8 mouse cellular contexts compared by ENCODE assay signal in the genomic region with DNA sequence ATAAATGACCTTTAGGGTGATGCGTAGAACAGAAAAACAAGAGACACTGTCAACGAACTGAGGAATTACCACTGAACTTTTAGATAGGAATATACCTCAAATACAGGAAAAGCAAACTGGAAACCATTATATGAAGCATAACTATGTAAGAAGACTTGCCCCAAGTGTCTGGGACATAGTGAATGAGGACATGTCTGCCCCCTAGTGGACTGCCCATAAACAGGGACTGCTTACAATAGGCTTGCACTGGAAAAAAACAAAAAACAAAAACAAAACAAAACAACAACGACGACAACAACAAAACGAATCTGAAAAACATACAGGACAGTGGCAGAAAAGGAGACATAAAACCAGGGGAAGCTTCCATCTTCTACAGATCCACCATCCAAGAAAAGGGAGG.
DNase-seq lines count a peak whose midpoint lies in the region; ATAC-seq and TF ChIP-seq lines count a peak whose summit lies in the region.

No protein-coding gene starts in this region.

- no peak overlapping the region for H3K27ac ChIP-seq in intestine, postnatal 0 days (ENCODE audit: low read depth, low read length)
- no peak overlapping the region for H3K27ac ChIP-seq in intestine, embryonic 16.5 days (ENCODE audit: low read length)
- no peak overlapping the region for H3K27ac ChIP-seq in liver, postnatal 0 days (ENCODE audit: low read depth)

- peak; percentile 13 for DNase-seq in CD4-positive helper T cell, adult 2 months (ENCODE audit: low read depth, low spot score)
- peak; percentile 4 for DNase-seq in G1E (ENCODE audit: low spot score)
- peak; percentile 37 to 72 for DNase-seq in cerebellum, postnatal 25 days
- DNase-seq in liver, postnatal 0 days, result peak; percentile 47
- no peak for DNase-seq in ovary, postnatal 14 days (ENCODE audit: low spot score)
- DNase-seq in urinary bladder, adult 18-20 months (ENCODE audit: low spot score in 2 of 2), result no peak

- H3K4me1 ChIP-seq in intestine, postnatal 0 days (replicated peaks; ENCODE audit: control insufficient read depth, insufficient read depth, low read length), result peaks cover 14% of the 10 kb centered on the region
- H3K4me1 ChIP-seq in intestine, embryonic 16.5 days (ENCODE audit: control insufficient read depth, insufficient read depth, low read length), result peaks cover 33% of the 10 kb centered on the region
- H3K4me1 ChIP-seq in G1E (ENCODE audit: insufficient read depth, low read depth, low read length), result no peaks in the 10 kb centered on the region; the same call in none of the 2 replicates
- peaks cover 20% of the 10 kb centered on the region for H3K4me1 ChIP-seq in liver, postnatal 0 days (ENCODE audit: insufficient read depth)

- 77% methylated on average over 5 of the region's 5 CpGs for WGBS in intestine, postnatal 0 days
- WGBS in intestine, embryonic 16.5 days, result 82% methylated on average over 5 of the region's 5 CpGs
- 78% methylated on average over 5 of the region's 5 CpGs for WGBS in liver, postnatal 0 days (ENCODE audit: insufficient replicate concordance)

- no peak for TF ChIP-seq EP300 in liver, postnatal 0 days (IDR thresholded peaks at IDR 0.05; ENCODE audit: low read depth)

- H3K36me3 ChIP-seq in intestine, postnatal 0 days (ENCODE audit: control insufficient read depth, insufficient read depth), result no peaks in the 10 kb centered on the region
- no peaks in the 10 kb centered on the region for H3K36me3 ChIP-seq in intestine, embryonic 16.5 days (ENCODE audit: control insufficient read depth, insufficient read depth, low read length)
- no peaks in the 10 kb centered on the region for H3K36me3 ChIP-seq in G1E (replicated peaks)
- H3K36me3 ChIP-seq in liver, postnatal 0 days (replicated peaks; ENCODE audit: insufficient read depth, low read length), result no peaks in the 10 kb centered on the region

- H3K9ac ChIP-seq in intestine, postnatal 0 days (ENCODE audit: low read depth, low read length), result no peak overlapping the region
- H3K9ac ChIP-seq in intestine, embryonic 16.5 days (ENCODE audit: low read depth, low read length), result no peak overlapping the region
- no peak overlapping the region for H3K9ac ChIP-seq in liver, postnatal 0 days (replicated peaks)

- H3K4me3 ChIP-seq in intestine, postnatal 0 days (ENCODE audit: low read depth, low read length), result no peak overlapping the region
- H3K4me3 ChIP-seq in intestine, embryonic 16.5 days (ENCODE audit: low read length), result no peak overlapping the region
- H3K4me3 ChIP-seq in G1E (ENCODE audit: low read depth, low read length), result no peak overlapping the region
- H3K4me3 ChIP-seq in liver, postnatal 0 days (ENCODE audit: low read depth, low read length), result no peak overlapping the region

- H3K4me2 ChIP-seq in intestine, postnatal 0 days (replicated peaks; ENCODE audit: low read depth), result no peak overlapping the region
- no peak overlapping the region for H3K4me2 ChIP-seq in intestine, embryonic 16.5 days (ENCODE audit: low read depth, low read length)
- no peak overlapping the region for H3K4me2 ChIP-seq in liver, postnatal 0 days (ENCODE audit: low read depth, low read length)

- 0 out of 2 replicates have a peak, but pooled peaks have one; percentile 27 for ATAC-seq in intestine, postnatal 0 days
- ATAC-seq in intestine, embryonic 16.5 days, result no peak
- no peak for ATAC-seq in G1E (ENCODE audit: extremely low read depth, insufficient number of reproducible peaks, low FRiP score, poor library complexity, severe bottlenecking)
- ATAC-seq in liver, postnatal 0 days, result no peak

- peak; percentile 79 for TF ChIP-seq CTCF in intestine, postnatal 0 days (IDR thresholded peaks at IDR 0.05; ENCODE audit: low read depth)
- 0 out of 2 replicates have a peak, but pooled peaks have one; percentile 41 for TF ChIP-seq CTCF in G1E (IDR thresholded peaks at IDR 0.05; ENCODE audit: low read depth, low read length)
- TF ChIP-seq CTCF in liver, postnatal 0 days (IDR thresholded peaks at IDR 0.05; ENCODE audit: low read depth), result peak; percentile 76

- no peaks in the 10 kb centered on the region for H3K9me3 ChIP-seq in intestine, postnatal 0 days (ENCODE audit: control insufficient read depth)
- H3K9me3 ChIP-seq in intestine, embryonic 16.5 days (ENCODE audit: control insufficient read depth, low read length), result no peaks in the 10 kb centered on the region; the same call in 1 of the 2 replicates
- H3K9me3 ChIP-seq in G1E (replicated peaks), result no peaks in the 10 kb centered on the region
- no peaks in the 10 kb centered on the region for H3K9me3 ChIP-seq in liver, postnatal 0 days (ENCODE audit: low read length)

- no peaks in the 10 kb centered on the region for H3K27me3 ChIP-seq in intestine, postnatal 0 days (replicated peaks; ENCODE audit: control insufficient read depth, insufficient read depth, low read length)
- H3K27me3 ChIP-seq in intestine, embryonic 16.5 days (replicated peaks; ENCODE audit: control insufficient read depth, insufficient read depth, low read length), result no peaks in the 10 kb centered on the region
- no peaks in the 10 kb centered on the region for H3K27me3 ChIP-seq in G1E (ENCODE audit: insufficient read depth, low read length)
- no peaks in the 10 kb centered on the region for H3K27me3 ChIP-seq in liver, postnatal 0 days (ENCODE audit: insufficient read depth, low read length)

Comparison
In these comparisons a context has a peak if more than half of its experiments do, and no peak if none do; other contexts are left out.
1. DNase-seq: peak in CD4-positive helper T cell, adult 2 months (single experiment), G1E (single experiment), cerebellum, postnatal 25 days (2 of 2) and liver, postnatal 0 days (single experiment); none in ovary, postnatal 14 days (single experiment) and urinary bladder, adult 18-20 months (0 of 2).
2. Peak in every context shown above with its lines, with median percentiles within 50 percentile points of each other: CTCF ChIP-seq.